Mouse (Mus musculus) G1E (cell line): ENCODE results near the gene Tmem246.

Source experiments
- CTCF ChIP-seq: IDR thresholded peaks from 2 replicates; pipeline ENCODE4 v1.5.1; 2012; ENCODE audit warnings: low read depth, low read length, inconsistent platforms, mixed read lengths
- GATA1 ChIP-seq: IDR thresholded peaks from 2 replicates; pipeline ENCODE4 v1.6.1; 2012; ENCODE audit warnings: borderline replicate concordance, low read length, inconsistent platforms, mixed read lengths
- GATA2 ChIP-seq: IDR thresholded peaks from 2 replicates; pipeline ENCODE4 v1.6.1; 2012; ENCODE audit warnings: low read depth, low read length, inconsistent platforms, borderline replicate concordance
- TAL1 ChIP-seq: conservative IDR thresholded peaks from 2 replicates; pipeline ENCODE4 v1.6.1; 2012; ENCODE audit warnings: low read depth, low read length, inconsistent platforms, mixed read lengths

DNA sequence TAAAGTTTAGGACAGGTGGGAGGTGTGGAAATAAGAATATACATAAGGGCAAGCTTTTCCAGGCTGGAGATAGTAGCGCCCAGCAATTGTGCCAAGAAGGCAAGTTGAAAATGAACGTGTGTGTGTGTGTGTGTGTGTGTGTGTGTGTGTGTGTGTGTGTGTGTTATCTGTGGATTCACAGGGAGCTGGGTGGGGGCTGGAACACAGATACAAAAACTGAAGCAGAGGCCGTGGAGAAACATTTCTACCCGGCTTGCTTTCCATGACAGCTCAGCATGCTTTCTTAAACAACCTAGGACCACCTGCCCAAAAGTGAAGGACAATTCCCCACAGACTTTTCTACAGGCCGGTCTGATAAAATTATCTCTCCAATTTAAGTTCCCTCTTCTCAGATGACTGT is 6.9 kb upstream of the Tmem246 start:
- TF ChIP-seq CTCF (no peak), TAL1 (no peak), GATA2 (no peak), GATA1 (no peak)
